Mouse (Mus musculus): Measurements from ENCODE around the gene Gab2. TPM values are rescaled to one million over a fixed set of nuclear protein-coding genes. Genes with fewer than 3 reads are reported as not detected.

Gene Gab2
- 10 to 100 TPM; 17.3 to 19.1 TPM for total RNA-seq (2021)
- long read RNA-seq, experiment 1, partial matches to known transcripts: 1 of 2 reads
- long read RNA-seq, experiment 1, other reads (novel, unspliced or antisense): 1 of 2 reads
- long read RNA-seq, experiment 2, partial matches to known transcripts: 0 of 1 reads
- long read RNA-seq, experiment 2, other reads (novel, unspliced or antisense): 1 of 1 reads

DNA sequence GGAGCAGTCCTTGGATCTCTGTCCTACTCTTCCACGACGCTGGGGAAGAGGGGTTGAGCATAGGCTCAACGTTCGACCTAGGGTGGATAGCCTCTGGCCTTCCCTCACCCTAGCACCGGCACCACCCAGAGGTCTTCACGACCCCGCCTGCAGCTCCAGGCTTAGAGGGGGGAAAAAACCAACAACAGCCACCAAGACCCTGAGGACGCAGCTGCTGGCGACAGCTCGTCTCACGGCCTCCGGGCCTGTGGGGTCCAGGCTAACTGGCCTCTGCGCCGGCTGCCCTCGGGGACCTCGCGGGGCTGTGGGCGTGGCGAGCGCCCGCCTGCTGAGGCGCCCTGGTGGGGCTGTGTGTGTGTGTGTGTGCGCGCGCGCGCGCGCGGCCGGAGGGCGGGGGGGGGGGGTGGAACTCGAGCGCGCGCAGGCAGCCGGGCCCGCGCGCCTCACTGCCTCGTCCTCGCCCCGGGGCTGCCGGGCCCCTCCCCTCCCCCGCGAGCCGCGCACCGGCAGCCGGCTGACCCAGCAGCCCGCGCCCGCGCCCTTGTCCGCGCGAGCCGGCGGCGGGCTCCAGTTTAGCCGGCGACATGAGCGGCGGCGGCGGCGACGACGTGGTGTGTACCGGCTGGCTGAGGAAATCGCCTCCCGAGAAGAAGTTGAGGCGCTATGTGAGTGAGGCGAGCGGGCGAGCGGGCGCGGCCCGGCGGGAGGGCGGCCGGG lies at the start of gene Gab2:
Gab2 (plus strand) TSS at position 345 of the 717 bp plus-strand sequence.
- peak; percentile 83 to 92 for DNase-seq

DNA sequence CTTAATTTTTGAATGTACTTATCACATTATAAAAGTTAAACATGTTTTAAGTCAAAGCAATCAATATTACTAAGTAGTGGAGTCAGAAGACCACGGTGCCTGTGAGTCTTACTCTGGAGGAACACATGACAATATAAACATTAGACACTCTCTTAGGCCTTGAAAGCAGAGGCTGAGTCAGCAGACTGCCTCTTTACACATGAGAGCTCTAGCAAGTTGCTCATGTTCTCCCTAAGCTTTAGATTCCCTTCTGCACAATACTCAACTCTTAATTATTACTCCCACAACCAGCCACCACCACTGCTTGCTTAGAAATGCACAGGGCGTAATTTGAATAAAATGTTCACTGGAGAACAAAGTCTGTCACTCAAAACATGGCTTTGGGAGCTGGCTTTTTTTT lies 49.0 kb upstream of the Gab2 start:
- peak in 1 of 2 experiments; percentile 19 for DNase-seq

DNA sequence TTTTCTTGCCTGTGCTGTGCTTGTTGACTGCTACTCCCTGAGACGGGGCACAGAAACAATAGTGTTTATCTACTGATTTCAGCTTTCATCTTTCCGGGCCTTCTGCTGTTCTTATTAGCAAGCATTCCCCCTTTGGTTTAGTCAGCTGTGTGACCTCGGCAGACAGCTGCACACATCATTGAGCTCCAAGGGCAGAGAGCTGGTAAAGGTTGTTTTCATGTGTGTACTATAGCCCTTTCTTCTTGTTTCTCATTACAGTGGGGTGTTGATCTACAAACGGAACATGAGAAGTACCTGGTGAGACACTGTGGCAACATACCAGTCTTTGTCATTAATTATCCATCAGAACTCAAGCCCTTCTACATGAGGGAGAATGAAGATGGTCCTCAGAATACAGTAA lies 41.7 kb upstream of the Gab2 start:
- DNase-seq: peak; percentile 15 to 52

DNA sequence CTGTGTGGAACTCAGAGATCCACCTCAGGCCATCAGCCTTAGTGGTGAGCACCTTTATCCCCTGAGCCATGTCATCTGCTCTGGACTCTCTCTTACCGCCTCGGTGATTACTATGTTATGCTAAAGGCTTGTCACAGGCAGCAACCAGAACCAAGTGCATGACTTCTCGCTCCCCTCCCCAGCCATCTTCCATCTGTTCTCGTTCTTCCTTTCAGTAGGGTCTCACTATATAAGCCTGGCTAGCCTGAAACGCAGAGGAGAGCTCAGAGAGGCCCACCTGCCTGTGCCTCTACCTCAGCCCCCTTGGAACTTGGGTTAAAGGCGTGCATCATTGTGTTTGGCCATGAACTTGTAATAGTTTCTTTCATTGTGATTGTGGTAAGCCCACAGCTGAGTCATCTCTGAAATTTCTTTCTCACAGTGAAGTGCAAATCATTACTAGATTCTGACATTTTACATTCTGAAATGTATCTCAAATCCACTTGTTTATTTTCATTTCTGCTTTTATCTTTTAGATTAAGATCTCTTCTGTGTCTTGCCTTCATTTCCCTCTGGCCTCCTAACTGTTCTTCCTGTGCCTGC lies 39.4 kb upstream of the Gab2 start:
- peak in 1 of 2 experiments; percentile 4 for DNase-seq

DNA sequence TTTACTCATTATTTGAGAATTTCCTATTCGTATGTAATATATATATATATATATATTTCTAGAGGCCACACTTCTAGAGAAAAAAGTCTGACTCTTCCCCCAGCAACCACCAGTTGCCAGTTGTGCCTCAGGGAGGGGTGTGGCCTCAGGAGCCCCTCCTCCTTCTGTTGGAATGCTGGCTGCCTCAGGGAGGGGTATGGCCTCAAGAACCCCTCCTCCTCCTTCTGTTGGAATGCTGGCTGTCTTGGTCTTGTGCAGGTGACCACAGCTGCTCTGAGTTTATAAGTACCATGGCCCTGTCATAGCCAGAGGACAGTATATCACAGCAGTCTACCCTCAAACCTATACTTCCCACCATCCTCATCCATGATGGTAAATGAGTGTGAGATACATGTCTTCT lies 38.4 kb upstream of the Gab2 start:
- no peak for DNase-seq

DNA sequence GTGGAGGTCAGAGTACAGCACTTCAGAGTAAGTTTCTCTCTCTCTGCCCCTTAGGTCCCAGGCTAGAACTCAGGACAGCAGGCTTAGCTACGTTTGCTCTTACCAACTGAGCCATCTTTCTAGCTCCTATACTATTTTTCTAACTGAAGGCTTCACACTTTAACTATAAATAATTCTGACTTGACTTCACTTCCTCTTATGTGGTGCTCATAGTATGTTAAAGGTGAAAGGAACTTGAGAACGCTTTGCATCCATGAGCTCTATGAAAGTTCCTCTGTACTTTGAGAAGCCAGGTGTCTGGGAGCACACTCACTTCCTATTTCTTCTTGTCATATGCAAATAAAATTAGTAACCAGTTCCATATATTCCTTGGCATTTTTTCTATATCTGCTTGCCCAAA lies 20.4 kb upstream of the Gab2 start:
- DNase-seq: no peak

DNA sequence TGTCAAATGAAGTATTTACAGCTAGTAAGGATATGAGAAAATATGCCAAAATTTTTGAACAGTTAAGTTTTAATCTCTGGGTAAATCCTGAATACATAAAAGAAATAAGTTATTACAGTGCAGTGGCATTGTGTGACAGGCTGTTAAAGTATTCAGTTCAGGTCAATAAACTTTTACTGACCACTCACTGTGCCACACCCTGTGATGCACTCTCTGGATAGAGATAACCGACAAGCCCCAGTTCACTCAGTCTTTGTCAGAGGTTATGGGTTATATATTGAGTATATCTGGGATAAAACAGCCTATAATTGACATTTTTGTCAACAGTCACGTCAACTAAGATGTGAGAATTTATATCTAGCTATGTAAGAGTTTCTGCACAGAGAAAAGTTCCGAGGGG lies 9.9 kb upstream of the Gab2 start:
- DNase-seq: no peak

DNA sequence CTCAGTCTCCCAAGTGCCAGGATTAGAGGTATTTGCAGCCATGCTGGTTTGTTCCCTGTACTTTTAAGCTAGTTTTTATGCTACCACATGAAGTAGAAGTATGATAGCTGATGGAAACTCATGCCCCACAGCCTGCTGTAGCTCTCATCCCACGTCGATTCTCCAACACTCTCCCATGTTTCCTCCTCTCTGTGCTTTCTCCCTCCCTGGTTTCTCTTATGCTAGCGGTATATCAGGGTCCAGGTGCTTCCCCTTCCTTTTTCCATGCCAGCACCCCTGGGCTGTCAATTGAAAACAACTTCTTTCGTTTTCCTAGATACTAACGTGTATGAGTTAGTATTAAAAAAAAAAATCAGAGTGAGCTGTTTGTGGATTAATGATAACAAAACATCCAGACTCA lies 9.3 kb upstream of the Gab2 start:
- DNase-seq: no peak

DNA sequence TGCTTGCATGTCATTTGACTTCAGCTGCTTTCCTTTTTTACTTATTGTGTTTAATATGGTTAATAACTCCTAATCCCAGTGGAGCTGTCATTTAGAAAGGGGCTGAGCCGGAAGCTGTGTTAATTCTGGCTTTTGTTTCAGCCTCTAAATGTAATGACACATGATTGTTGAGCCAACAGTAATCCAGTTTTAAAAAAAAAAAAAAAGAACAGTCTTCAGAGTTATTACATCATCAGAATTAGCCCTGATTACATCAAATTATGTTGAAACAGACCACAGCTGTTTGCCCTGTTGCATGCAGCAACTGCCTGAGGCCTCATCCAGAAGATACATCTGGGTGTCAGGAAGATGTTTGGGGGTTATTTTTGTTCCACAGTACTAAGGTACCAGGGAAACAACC lies 6.4 kb upstream of the Gab2 start:
- DNase-seq: no peak

DNA sequence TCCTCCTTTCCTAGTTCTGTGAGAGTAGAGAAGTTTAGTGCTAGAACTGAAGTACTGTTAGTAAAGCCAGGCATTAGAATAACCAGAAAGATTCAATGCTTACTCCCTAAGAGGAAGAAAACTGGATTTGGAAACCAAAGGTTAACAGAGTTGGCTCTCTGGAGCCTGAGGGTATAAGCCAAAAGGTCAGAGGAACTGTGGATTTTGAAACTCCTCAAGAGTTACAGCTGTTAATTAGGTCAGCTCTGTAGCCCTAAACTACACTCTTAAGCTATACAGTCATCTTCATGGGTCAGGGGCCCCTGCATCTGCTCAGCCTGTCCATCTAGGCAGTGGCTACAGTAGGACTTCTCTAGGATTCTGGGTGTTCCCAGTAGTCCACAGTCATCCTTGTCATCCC lies 4.4 kb upstream of the Gab2 start:
- no peak for DNase-seq

DNA sequence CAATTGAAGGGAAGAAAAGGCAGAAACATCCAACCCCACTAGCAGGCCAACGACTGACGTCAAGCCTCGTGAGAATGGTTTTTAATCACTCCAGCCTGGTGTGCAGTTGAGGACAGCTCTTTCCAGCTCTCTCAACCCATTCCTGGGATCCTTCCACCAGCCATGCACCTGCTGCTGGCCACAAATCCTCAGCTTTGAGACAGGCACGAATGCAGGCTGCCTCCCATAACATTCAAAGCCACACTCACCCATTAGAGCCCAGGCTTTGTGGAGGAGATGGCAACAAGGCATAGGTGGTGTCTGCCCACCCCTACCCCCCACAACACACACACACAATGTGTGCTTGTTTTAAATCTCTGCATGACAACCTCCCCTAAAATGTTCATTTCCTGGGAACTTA lies 2.7 kb upstream of the Gab2 start:
- no peak for DNase-seq

DNA sequence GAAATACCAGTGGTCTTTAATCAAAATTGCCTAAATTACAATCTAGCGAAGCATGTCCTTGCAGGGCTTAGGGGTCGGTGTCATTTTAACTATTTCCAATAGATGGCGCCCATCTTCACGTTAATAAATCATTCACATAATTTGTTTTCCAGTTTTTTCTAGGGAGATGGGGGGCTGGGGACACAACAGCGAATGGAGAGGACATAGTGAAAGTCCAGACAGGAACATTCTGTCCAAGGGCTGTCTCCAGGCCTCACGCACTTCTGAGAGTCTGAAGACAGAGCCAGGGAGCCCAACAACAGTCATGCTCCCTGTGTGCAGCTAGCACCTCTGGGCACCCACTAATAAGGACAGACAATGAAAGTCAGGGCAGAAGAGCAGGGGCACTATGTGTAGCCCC lies 2.2 kb upstream of the Gab2 start:
- DNase-seq: peak in 1 of 2 experiments; percentile 25

DNA sequence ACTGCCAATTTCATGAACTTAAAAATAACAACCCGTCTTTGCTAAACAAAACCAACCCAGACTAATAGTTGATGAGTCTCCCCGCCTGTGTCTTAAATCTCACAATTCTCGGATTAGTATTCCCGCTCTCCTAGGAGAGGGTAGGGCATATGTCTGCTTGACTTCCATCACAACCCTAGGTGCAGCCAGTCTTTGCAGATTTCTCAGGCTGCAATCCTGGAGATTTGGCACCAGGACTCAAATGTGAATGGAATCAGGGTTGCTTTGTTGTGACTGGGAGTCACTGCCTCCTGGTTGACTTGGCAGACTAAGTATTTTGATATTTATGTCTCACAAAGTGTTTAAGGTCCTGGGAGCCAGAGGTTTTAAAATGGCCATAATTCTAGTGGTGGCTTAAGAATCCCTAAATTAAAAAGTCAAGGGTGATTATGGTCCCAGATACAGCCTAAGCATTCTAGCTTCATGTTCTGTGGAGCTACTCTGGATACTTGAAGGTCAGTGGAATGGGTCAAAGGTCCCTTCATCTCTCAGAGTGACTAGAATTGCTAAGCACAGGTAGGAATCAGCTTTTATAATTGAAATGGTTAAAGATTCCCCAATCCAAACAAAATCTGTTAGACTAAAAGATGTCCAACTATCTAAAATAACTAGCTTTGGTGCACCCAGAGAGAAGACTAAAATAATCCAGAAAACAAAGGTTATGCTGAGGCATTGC lies 1.6 kb upstream of the Gab2 start:
- no peak for DNase-seq

DNA sequence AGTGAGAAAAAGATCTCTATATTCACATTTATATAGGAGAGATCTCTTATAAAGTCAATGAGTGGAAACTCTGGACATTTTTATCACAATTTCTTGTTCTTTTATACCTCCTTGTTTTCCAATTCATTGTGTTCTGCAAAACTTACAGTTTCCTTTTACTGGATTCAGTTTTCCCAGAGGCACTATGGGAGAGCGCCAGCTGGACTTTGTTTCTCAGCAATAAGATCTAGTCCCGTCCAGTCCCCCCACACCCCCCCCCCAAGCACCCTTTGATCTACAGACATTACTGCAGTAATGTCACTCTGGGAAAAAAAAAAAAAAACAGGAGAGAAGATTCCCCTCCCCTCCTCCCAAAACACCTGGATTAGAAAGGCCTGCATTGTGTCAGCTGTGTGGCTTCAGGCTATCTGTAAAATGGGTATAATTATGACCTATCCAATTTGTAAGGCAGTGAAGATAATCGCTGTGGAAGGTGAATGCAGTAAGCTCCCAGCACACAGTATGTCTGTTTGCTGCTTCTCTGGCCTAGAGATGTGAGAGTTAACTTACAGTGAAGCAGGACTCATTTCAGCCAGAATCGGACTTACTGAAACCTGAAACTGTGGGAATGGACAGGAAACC lies 655 bp upstream of the Gab2 start:
- no peak for DNase-seq

DNA sequence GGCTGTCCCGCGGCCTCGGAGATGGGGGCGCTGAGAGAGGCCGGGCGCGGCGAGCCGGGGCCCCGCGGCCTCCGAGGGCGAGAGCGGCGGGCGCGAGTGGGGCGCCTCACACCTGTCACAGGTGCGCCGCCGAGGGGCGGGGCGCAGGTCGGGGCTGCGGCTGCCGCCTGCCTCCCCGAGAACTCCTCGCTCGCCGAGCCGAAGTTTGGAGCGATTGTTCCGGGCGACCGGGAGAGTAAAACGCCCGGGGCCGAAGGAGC lies 503 bp downstream of the Gab2 start:
- peak in 1 of 2 experiments; percentile 18 for DNase-seq

DNA sequence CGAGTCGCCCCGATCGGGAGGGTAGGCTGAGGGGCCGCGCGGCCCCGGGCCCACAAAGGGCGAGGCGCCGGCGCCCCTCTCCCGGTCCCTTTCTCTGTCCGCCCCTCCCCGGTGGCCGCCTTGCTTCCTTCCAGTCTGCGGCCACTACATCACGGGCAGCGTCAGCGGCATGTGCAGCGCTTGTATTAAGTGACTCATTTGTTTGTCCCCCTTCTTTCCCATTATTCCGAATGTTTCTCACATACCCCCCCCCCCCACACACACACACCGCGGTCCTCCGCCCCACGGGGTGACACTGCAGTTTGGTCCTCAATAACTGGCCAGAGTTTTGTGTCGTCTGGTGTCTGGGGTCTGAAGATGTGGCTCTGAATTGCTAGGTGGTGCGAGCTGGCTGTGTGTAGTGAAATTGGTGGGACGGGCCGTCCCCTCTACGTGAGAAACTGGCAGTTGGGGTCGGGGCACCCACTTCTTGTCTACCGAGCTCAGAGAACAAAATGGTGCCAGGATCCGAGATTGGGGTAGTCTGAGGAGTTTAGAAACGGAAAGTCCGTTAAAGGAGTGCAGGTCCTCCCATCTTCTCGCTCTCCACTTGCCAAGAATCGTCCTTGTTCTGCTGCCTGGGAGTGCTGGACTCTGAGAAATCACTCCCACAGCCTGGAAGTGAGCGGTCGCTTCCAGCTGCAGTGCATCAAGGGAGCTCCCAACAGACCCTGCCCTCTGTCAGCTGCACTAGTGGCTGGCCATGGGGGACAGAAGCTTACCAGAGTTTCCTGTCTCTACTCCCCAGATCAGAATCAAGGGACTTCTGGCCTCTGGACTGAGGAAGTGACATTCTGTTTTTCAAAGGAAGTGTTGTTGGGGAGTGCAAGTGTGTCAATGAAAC lies 1.1 kb downstream of the Gab2 start:
- peak; percentile 66 to 71 for DNase-seq

DNA sequence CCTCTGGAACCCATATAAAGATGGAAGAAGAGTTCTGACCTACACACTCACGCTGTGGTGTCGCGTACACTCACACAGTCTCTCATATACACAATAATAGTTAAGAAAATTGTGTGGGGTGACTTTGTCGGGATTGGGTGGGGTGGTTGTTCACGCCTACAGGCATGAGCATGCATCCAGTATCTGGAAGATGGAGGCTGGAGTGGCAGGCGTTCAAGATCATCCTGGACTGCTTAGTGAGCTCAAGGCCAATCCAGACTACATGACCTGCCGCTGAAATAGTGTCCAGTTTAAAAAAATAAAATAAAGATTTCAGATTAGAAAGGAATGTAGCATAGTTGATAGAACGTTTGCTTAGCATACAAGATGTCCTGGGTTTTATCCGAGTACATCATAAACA lies 2.2 kb downstream of the Gab2 start:
- DNase-seq: no peak

DNA sequence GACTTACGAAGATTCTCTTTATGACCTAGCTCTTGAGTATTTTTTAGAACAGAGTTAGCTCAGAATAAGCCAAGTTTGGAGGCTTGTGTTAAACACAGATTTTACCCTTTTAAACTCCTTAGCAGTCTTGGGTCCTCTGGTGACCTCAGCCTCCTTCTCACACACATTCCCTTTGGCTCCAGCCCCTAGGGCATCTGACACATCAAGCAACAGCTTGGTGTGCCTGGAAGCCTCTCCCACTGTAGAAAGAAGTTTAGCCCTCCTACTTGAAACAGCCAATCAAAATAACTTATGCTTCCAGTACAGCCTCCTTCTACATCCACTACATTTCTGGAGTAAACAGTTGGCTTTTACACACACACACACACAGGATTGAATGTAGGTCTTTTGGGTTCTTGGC lies 2.8 kb downstream of the Gab2 start:
- no peak for DNase-seq

DNA sequence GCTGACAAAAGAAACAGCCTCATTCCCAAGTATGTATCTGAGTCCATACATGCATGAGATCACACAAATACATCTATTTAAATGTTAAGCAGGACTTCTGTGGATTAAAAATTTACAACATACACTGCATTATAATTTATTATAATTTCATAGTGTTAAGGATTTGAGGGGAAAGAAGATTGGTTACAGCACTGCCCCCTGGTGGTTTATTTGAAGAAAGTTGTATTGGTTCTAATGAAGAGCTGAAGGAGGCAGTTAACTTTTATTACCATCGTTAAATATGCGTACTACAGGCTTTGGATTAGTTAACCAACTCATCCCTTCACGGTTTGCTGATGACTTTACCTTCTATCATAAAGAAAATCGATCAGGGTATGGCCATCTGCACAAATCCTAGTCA lies 3.9 kb downstream of the Gab2 start:
- peak in 1 of 2 experiments; percentile 33 for DNase-seq

DNA sequence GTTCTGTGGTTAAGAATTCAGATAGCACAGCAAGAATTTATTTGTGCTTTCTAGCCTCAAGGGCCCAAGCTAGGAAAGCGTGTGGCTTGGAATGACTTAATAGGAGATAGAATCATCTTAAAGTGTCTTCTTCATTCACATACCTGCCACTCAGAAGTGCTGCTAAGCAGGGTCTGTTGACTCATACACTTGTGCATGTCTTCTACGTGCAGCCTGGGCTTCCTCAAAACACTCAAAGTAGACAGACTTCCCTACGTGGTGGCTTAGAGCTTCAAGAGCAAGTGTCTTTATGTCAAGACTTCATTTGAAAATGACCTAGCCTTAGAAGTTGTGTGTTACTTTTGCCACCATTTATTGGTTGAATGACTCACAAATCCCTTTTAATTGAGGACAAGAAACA lies 12.9 kb downstream of the Gab2 start:
- DNase-seq: no peak

DNA sequence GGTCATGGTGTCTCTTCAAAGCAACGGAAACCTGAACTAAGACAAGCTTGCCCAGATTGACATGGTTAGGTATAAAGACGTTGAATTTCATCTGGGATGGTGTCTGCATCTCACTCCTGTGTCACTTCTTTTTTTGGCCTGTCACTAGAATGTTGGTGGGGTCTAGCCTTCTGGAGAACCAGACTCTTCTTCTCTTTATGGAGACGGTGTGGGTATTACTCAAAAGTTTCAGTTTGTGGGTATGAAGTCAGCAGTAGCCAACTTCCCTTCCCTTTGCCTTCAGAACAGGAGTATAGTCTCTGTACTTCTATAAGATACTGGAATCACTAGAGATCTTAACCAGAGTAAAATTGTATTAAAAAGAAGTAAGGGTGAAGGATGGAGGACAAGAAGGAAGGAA lies 26.7 kb downstream of the Gab2 start:
- DNase-seq: no peak

DNA sequence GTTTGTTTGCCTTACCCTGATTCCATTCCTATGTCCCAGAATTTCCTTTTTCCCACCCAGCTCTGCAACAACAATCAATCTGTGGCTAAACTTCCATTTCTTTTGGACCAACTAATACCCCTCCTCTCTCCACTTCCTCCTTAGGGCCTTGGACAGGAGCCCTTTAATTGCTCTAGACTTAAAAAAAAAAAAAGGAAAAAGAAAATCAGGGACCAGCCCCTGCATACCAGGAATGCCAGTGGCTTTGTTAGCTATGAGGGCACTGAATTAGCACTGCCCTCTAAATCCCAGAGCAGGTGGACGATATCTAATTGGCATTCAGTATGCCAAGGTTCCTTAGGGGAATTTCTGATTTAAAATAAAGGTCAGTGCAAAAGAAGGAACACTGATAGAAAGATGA lies 47.6 kb downstream of the Gab2 start:
- no peak for DNase-seq

All from adrenal gland, postnatal 36 days (tissue).